Mouse (Mus musculus): ENCODE data around the gene Foxn4. TPM values are rescaled to one million over a fixed set of nuclear protein-coding genes. Genes with fewer than 3 reads are reported as not detected.
A peak's percentile ranks its signal among the peaks of the same experiment; 100 is the strongest.

Foxn4 gene
- not detected for polyA plus RNA-seq (2017; shearing (Covaris generic))

- ATAC-seq, result no peak
Measured at GRCm38 (mm10) chr5:114273693-114274402, at the start of gene Foxn4. TSS of gene Foxn4 (minus strand) at chr5:114273807.

GRCm38 (mm10) chr5:114323105-114323790 lies 49.6 kb upstream of the Foxn4 start:
- peak; percentile 95 for ATAC-seq

GRCm38 (mm10) chr5:114309680-114310036 lies 36.1 kb upstream of the Foxn4 start:
- no peak for ATAC-seq

- no peak for ATAC-seq
Measured at GRCm38 (mm10) chr5:114308765-114309679, 35.4 kb upstream of the Foxn4 start.

GRCm38 (mm10) chr5:114306496-114306895 lies 32.9 kb upstream of the Foxn4 start:
- no peak for ATAC-seq

GRCm38 (mm10) chr5:114303166-114303565 lies 29.6 kb upstream of the Foxn4 start:
- no peak for ATAC-seq

GRCm38 (mm10) chr5:114299883-114300610 lies 26.4 kb upstream of the Foxn4 start:
- ATAC-seq, result no peak

GRCm38 (mm10) chr5:114299156-114299855 lies 25.7 kb upstream of the Foxn4 start:
- no peak for ATAC-seq

GRCm38 (mm10) chr5:114298212-114298894 lies 24.7 kb upstream of the Foxn4 start:
- ATAC-seq, result no peak

GRCm38 (mm10) chr5:114296693-114297631 lies 23.4 kb upstream of the Foxn4 start:
- ATAC-seq, result no peak

- no peak for ATAC-seq
Measured at GRCm38 (mm10) chr5:114290004-114290403, 16.4 kb upstream of the Foxn4 start.

- ATAC-seq, result no peak
Measured at GRCm38 (mm10) chr5:114288874-114289273, 15.3 kb upstream of the Foxn4 start, which contains the start of gene Myo1h. TSS of gene Myo1h (plus strand) at chr5:114289166.

GRCm38 (mm10) chr5:114288396-114288795 lies 14.8 kb upstream of the Foxn4 start:
- ATAC-seq, result no peak

GRCm38 (mm10) chr5:114286872-114287571 lies 13.4 kb upstream of the Foxn4 start:
- no peak for ATAC-seq

GRCm38 (mm10) chr5:114286102-114286501 lies 12.5 kb upstream of the Foxn4 start:
- ATAC-seq, result no peak

GRCm38 (mm10) chr5:114285398-114285700 lies 11.7 kb upstream of the Foxn4 start:
- ATAC-seq, result no peak

- no peak for ATAC-seq
Measured at GRCm38 (mm10) chr5:114284604-114285397, 11.2 kb upstream of the Foxn4 start.

- no peak for ATAC-seq
Measured at GRCm38 (mm10) chr5:114282346-114282745, 8.7 kb upstream of the Foxn4 start.

Measured in inflammation-experienced regulatory T-cells, adult 6 months (primary cell).